Mouse (Mus musculus): ENCODE measurements around the gene Slc48a1.

The Slc48a1 gene

GRCm38 (mm10) chr15:97807867-97808266, 29.5 kb downstream of the Slc48a1 start:
- no peak for DNase-seq (ENCODE audit: low spot score in 2 of 2)

DNA sequence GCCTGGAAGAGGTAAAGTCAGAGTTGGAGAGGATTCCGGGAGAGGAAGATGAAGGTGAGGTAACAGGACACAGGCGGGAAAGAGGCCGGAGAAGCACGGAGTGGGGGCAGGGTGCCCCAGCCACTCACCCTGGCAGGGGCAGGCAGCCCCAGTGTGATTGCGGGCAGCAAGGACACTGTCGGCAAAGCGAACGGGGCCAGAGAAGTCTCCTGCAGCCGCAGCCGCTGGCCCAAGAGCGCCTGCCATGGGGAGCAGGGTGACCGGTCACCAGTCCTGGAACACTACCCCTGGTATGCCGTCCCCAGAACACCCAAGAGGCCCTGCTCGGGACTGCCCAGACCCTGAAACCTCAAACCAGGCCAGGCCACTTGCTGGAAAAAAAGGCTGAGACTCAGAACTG, 30.2 kb downstream of the Slc48a1 start:
- no peak for DNase-seq (ENCODE audit: low spot score in 2 of 2)

DNA sequence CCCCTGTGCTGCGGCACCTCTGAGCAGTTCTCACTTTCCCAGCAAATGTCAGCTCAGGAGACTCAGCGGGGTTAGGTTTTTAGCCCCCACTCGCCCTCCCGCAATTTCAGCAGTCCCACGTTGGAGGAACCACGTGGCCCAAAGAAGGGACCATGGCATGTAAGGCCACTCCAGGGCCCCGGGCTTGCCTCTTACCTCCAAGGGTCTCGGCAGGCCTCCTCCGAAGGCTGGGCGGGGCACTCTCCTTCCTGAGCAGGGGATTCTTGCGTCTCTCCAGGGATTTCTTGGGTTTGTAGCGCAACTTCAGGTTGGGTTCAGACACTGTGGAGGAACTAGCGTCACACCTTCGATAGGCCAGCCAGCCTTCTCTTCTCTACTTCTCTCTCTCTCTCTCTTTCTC, 30.9 kb downstream of the Slc48a1 start:
- no peak for DNase-seq (ENCODE audit: low spot score in 2 of 2)

DNA sequence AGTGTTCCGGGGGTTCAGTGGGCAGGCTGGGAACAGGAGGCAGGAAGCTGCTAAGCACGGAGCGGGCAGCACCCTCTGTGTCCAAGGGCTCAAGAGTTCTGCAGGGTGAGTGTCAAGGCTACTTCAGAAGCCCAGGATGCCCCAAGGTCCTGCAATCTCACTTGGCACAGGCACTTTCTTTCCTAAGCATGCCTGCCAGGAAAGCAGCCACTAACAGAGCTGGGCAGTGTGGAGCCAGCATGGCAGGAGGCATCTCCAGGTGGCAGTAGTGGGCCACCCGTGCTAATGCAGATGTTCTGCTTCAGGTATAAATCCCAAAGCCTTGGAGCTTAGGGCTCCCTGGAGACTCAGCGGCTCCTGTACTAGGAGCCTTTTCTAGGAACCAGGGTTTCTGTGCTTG, 31.6 kb downstream of the Slc48a1 start:
- no peak for DNase-seq (ENCODE audit: low spot score in 2 of 2)

DNA sequence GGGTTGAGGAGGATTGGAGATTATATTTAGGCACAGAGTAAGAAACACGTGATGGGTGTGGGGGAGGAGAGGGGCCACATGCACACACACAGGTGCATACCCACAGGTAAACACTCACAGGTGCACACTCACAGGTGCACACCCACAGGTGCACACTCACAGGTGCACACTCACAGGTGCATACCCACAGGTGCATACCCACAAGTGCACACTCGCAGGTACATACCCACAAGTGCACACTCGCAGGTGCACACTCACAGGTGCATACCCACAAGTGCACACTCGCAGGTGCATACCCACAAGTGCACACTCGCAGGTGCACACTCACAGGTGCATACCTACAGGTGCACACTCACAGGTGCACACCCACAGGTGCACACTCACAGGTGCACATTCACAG, 32.1 kb downstream of the Slc48a1 start:
- no peak for DNase-seq (ENCODE audit: low spot score in 2 of 2)

DNA sequence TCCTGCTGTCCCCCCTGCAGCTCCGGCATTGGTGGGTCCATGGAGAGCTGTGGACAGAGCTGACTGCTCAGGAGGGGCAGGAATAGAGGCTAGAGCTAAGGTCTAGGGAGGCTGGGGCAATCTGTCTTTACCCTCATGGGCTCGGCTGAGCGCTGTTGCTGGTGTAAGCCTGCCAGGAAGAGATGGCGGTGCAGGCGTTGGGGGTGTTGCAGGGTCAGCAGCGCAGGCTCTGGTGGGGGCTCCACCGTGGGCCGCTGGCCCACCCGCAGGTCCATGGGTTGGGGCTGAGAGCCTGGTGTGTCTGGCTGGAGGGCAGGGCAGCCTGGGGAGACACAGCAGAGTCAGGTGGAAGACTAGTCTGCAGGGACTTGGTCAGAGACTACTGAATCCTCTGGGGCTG, 33.0 kb downstream of the Slc48a1 start:
- no peak for DNase-seq (ENCODE audit: low spot score in 2 of 2)

- DNase-seq (ENCODE audit: low spot score in 2 of 2), result no peak
These were observed 33.8 kb downstream of the Slc48a1 start for GRCm38 (mm10) chr15:97812126-97812525.

- no peak for DNase-seq (ENCODE audit: low spot score in 2 of 2)
These were observed 34.6 kb downstream of the Slc48a1 start for GRCm38 (mm10) chr15:97812875-97813274.

DNA sequence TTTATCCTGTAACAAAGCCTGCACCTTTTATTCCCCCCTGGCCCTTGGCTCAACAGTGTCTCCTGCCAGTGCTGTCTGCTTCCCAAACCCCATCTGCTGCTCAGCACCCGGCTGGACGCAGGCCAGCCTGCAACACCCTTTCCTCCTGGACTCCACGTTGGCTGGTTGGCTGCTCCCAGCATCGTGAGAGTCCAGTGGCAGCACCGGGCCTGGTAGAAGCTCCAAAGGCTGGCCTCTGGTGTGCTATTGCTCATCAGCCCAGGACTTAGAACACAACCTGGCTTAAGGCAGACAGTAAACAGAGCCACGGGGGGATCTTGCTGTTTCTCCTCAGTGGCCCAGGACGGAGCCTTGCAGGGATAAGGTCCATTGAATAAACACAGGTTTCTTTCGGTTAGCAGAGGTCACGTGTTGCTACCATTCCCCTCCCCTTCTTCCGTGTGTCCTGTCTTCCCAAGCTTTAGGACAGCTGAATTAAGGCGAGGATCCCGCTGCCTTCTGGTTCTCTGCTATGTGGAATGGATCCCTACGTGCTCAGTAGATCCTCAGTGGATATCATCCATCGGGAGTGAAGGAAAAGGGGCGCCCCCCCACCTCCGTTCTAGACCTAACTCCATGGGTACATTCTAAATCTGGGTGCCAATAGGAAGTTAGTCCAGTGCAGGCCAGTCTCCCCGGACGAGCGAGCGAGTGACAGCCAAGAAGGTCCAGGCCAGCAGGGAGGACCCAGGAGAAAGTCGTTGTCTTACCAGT, 35.3 kb downstream of the Slc48a1 start:
- DNase-seq (ENCODE audit: low spot score in 2 of 2), result no peak

GRCm38 (mm10) chr15:97814703-97815102, 36.4 kb downstream of the Slc48a1 start:
- DNase-seq (ENCODE audit: low spot score in 2 of 2), result no peak

- no peak for DNase-seq (ENCODE audit: low spot score in 2 of 2)
These were observed 36.9 kb downstream of the Slc48a1 start for GRCm38 (mm10) chr15:97815254-97815653.

GRCm38 (mm10) chr15:97816199-97816994, 38.1 kb downstream of the Slc48a1 start:
- DNase-seq (ENCODE audit: low spot score in 2 of 2), result no peak

DNA sequence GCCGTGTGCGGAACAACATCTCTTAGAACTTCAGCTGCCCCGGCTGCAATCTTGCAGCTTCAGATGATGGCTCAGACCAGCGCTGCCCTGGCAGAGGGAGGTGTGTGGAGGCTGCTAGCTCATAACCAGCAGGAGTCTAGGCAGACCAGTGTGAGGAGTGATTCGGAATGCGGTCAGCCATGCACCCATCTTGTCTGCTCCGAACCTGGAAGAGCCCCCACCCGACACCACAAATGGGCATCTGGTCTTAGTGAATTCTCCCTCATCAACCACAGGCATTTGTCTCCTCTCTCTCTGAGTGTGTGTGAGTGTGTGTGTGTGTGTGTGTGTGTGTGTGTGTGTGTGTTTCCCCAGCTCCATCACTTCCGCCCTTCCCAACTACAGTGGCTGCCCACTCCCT, 41.6 kb downstream of the Slc48a1 start:
- DNase-seq (ENCODE audit: low spot score in 2 of 2), result no peak

DNA sequence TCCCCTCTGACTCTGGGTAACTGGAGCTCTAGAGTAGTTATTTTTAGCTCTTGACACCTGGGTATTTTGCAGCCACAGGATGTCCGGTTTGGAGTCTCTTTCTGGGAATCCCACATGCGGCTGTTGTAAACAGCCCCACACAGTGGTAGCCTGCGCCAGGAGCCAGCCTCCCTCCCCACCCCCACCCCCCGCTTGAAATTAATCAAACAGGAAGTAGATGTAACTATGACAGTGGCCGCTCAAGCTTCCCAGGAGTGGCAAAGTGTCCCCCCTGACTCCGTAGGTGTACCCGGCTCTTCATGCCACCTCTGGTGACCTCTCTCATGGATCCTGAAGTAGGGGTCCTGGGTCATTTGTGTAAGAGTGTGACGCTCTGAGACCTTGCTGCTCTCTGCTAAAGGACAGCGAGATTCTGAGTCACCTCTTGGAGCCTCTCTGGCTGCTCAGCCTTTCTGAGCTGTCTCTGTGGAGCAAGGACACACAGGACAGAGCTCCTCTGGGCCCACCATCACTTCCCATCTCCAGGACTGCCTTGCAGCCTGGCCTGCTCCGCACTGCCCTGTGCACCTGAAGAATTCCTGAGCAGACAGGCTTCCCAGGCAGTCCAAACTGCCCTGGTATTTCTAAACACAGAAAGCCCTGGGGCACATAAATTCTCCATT, 43.1 kb downstream of the Slc48a1 start:
- DNase-seq (ENCODE audit: low spot score in 2 of 2), result no peak

GRCm38 (mm10) chr15:97821983-97822363, 43.7 kb downstream of the Slc48a1 start:
- peak; percentile 65 to 67 for DNase-seq (ENCODE audit: low spot score in 2 of 2)

GRCm38 (mm10) chr15:97822545-97823228, 44.4 kb downstream of the Slc48a1 start:
- no peak for DNase-seq (ENCODE audit: low spot score in 2 of 2)

- DNase-seq (ENCODE audit: low spot score in 2 of 2), result no peak
These were observed 45.2 kb downstream of the Slc48a1 start for GRCm38 (mm10) chr15:97823479-97823878.

GRCm38 (mm10) chr15:97824042-97824441, 45.7 kb downstream of the Slc48a1 start:
- no peak for DNase-seq (ENCODE audit: low spot score in 2 of 2)

DNA sequence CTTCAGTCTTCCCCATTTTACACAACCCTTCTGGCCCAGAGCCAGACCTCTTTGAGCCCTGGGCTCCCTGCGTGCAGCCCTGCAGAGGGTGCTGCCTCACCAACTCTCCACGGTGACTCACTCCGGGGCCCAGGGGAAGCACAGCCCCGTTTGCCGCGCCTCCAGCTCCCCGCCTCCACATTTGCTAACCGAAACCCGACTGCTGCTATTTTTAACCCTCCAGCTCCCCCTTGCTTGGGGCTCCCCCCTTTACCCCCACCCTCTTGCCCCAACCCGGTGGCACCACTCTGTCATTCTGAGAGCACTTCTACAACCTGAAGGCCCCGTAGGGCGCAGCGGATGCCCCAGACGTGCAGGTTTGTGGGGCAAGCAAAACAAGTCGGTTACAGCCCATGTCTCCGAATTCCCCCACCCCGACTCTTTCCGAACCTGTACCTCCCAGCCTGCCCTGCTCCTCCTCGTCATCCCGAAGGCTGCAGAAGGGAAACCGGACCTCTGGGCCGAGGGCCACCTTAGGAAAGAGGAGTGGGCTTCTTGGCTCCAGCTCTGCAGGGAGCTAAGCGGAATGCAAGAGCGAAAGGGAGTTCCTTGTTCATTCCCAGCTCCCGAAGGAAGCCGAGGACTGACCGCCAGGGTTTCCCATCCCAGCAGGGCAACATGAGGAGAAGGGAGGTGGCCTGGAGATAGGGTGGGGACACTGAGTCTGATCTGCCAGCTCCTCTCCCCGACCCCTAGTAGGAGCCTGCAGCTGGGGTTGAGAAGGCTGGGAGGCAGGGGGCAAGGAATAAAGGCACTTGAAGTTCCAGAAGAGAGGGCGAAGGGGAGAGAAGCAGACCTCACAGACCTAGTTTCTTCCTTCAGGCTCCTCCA, 47.0 kb downstream of the Slc48a1 start:
- DNase-seq (ENCODE audit: low spot score in 2 of 2), result peak; percentile 92 to 95

GRCm38 (mm10) chr15:97825941-97826587, 47.7 kb downstream of the Slc48a1 start:
- DNase-seq (ENCODE audit: low spot score in 2 of 2), result no peak

Measured in thymus, postnatal 10 days (tissue).